Mouse (Mus musculus): ENCODE measurements around the gene Sipa1. TPM values are rescaled to one million over a fixed set of nuclear protein-coding genes. Genes with fewer than 3 reads are reported as not detected.
A peak's percentile ranks its signal among the peaks of the same experiment; 100 is the strongest.

The Sipa1 gene
- polyA plus RNA-seq (2012; rRNA removed), result 417 and 497 TPM in 2 replicates

DNA sequence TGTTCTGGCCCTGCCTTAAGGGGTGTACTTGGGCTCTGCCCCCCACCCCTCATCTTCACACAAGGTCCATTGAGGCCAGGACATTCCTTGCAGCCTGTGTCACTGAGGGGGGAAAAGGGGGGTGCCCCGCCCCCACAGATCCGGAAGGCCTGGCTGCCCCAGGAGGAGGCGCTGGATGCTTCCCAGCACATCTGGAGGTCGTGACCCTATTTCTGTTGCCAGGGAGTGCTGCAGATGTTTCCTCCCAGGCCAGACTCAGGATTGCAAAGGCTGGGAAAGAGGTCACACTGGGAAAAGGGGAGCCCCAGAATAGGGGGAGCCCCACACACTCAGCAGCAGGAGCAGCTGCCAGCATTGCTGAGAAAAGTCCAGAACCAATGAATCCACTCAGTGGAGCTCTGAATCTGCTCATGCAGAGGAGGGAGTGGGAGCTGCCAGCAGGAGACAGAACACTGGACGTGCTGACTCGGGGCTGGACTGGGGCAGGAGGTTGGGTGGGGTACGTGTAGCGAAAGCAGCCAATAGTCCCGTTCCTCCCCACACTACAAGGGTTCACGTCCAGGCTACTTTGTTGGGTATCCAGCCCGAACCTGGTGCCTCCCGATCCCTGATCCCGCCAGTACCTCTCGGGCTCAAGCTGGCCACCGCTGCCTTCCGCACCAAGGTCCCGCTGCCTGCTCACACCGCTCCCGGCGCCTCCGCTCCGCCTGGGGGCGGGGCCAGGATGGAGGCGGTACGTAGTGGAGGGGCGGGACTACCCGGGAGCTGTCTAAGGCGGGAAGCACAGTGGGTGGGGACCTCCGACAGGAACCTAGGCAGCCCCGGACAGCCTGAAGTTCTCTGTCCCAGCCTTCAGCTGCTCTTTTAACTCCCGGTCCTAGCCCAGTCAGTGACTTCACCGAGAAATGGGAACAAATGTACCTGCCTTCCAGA lies at the start of gene Sipa1:
Gene Sipa1 (minus strand): TSS at position 727 of the 933 bp plus-strand sequence.
- H3K4me1 ChIP-seq (ENCODE audit: control insufficient read depth, insufficient read depth, insufficient read length), result peaks cover 17% of the 10 kb centered on the region; the same call in 1 of the 2 replicates
- DNase-seq (ENCODE audit: low read depth in 1 of 2, low spot score in 2 of 2), result peak; percentile 72 to 96
- peaks cover 37% of the 10 kb centered on the region for H3K36me3 ChIP-seq (ENCODE audit: control insufficient read depth, insufficient read depth, low read length)
- TF ChIP-seq POLR2A (IDR thresholded peaks at IDR 0.05; ENCODE audit: low read depth, low read length) (peak; percentile 90), CTCF (IDR thresholded peaks at IDR 0.05; ENCODE audit: extremely low read depth, insufficient read depth, insufficient read length, insufficient replicate concordance) (no peak)
- H3K4me3 ChIP-seq (ENCODE audit: extremely low read depth, insufficient read depth, insufficient read length), result peak within 1 kb of the TSS; percentile 71
- H3K27me3 ChIP-seq (ENCODE audit: control insufficient read depth, insufficient read depth, low read length), result no peaks in the 10 kb centered on the region
- WGBS, result under 1% methylated on average over 32 of the region's 32 CpGs
- H3K27ac ChIP-seq (ENCODE audit: insufficient read depth, low read length), result peak within 1 kb of the TSS; percentile 93

DNA sequence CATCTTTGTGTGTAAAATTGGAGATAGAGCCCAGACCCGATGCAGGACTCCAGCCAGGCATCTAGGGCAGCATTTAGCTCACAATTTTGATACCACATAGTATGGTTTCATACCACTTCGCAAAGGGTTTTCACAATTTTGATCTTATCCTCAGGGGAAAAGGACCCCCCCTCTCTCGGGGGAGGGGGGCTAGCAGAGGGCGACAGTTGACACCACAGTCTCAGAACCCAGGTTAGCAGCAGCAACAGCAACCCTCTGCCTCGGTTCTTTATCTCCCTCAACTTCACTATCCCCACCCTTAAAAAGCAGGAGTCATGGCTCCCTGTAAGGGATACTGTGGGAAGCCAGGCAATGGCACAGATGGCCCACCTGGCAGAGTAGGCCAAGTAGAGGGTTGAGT lies 49.7 kb upstream of the Sipa1 start:
- Histone ChIP-seq H3K4me3 (ENCODE audit: extremely low read depth, insufficient read depth, insufficient read length) (no peak overlapping the region), H3K4me1 (ENCODE audit: control insufficient read depth, insufficient read depth, insufficient read length) (peaks cover 17% of the 10 kb centered on the region; the same call in 1 of the 2 replicates), H3K27me3 (ENCODE audit: control insufficient read depth, insufficient read depth, low read length) (no peaks in the 10 kb centered on the region), H3K36me3 (ENCODE audit: control insufficient read depth, insufficient read depth, low read length) (peaks cover 33% of the 10 kb centered on the region), H3K27ac (ENCODE audit: insufficient read depth, low read length) (peak overlapping the region; percentile 30; the same call in 1 of the 2 replicates)
- TF ChIP-seq CTCF (IDR thresholded peaks at IDR 0.05; ENCODE audit: extremely low read depth, insufficient read depth, insufficient read length, insufficient replicate concordance) (no peak), POLR2A (IDR thresholded peaks at IDR 0.05; ENCODE audit: low read depth, low read length) (no peak)
- DNase-seq (ENCODE audit: low read depth in 1 of 2, low spot score in 2 of 2), result no peak
- WGBS, result 69% methylated on average over 5 of the region's 5 CpGs

DNA sequence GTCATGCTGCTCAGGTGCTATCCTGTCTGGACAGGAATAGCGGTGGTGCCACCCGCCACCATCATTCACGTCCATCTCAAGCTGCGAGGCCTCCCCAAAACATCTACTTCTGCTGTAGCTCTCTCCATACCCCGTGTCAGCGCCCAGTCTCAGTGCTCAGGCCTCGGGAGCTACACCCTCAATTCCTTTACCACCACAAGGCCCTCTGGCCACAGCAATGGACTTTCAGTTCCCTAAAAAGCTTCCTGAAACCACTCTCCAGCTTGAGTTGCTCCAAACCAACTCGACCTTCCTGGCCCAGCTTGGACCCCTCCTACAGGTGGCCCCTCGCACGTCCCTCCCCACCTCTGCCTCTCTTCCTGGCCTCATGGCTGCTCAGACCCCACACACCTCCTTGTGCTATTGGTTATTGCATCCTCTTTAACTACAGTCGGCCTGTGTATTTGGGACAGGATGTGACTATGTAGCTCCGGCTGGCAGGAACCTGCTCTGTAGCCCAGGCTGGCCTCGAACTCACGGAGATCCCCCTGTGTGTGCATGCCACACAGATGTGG lies 48.5 kb upstream of the Sipa1 start:
- WGBS, result 54% methylated on average over 14 of the region's 14 CpGs
- Histone ChIP-seq H3K4me1 (ENCODE audit: control insufficient read depth, insufficient read depth, insufficient read length) (peaks cover 17% of the 10 kb centered on the region; the same call in 1 of the 2 replicates), H3K27me3 (ENCODE audit: control insufficient read depth, insufficient read depth, low read length) (no peaks in the 10 kb centered on the region), H3K4me3 (ENCODE audit: extremely low read depth, insufficient read depth, insufficient read length) (no peak overlapping the region), H3K36me3 (ENCODE audit: control insufficient read depth, insufficient read depth, low read length) (peaks cover 33% of the 10 kb centered on the region), H3K27ac (ENCODE audit: insufficient read depth, low read length) (peak overlapping the region; percentile 51)
- no peak for TF ChIP-seq CTCF (IDR thresholded peaks at IDR 0.05; ENCODE audit: extremely low read depth, insufficient read depth, insufficient read length, insufficient replicate concordance)
- TF ChIP-seq POLR2A (IDR thresholded peaks at IDR 0.05; ENCODE audit: low read depth, low read length), result no peak
- DNase-seq (ENCODE audit: low read depth in 1 of 2, low spot score in 2 of 2), result no peak

DNA sequence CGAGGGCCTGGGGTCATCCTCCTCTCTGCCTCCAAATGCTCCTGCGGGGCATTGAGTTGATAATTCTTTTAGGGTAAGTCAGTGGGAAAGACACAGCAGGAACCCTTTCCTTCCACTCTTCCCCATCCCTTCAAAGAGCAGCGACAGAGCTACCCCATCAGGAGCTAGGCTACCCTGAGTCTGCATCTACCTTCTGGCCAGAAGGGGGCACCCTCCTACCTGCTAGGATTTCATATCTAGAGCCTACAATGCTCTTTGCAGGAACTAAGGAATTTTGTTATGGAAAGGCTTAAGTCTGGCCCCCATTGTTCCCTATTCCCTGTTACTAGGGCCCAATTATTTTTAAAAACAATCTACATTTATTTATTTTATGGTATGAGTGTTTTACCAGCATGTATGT lies 47.7 kb upstream of the Sipa1 start:
- no peak for TF ChIP-seq POLR2A (IDR thresholded peaks at IDR 0.05; ENCODE audit: low read depth, low read length)
- TF ChIP-seq CTCF (IDR thresholded peaks at IDR 0.05; ENCODE audit: extremely low read depth, insufficient read depth, insufficient read length, insufficient replicate concordance), result peak; percentile 73; the same call in 1 of the 2 replicates
- peaks cover 36% of the 10 kb centered on the region for H3K36me3 ChIP-seq (ENCODE audit: control insufficient read depth, insufficient read depth, low read length)
- WGBS, result 63% methylated on average over 3 of the region's 3 CpGs
- H3K27me3 ChIP-seq (ENCODE audit: control insufficient read depth, insufficient read depth, low read length), result no peaks in the 10 kb centered on the region
- H3K4me1 ChIP-seq (ENCODE audit: control insufficient read depth, insufficient read depth, insufficient read length), result peaks cover 17% of the 10 kb centered on the region; the same call in 1 of the 2 replicates
- peak in 1 of 2 experiments; percentile 58 for DNase-seq (ENCODE audit: low read depth in 1 of 2, low spot score in 2 of 2)
- no peak overlapping the region; the same call in 1 of the 2 replicates for H3K27ac ChIP-seq (ENCODE audit: insufficient read depth, low read length)
- H3K4me3 ChIP-seq (ENCODE audit: extremely low read depth, insufficient read depth, insufficient read length), result no peak overlapping the region

DNA sequence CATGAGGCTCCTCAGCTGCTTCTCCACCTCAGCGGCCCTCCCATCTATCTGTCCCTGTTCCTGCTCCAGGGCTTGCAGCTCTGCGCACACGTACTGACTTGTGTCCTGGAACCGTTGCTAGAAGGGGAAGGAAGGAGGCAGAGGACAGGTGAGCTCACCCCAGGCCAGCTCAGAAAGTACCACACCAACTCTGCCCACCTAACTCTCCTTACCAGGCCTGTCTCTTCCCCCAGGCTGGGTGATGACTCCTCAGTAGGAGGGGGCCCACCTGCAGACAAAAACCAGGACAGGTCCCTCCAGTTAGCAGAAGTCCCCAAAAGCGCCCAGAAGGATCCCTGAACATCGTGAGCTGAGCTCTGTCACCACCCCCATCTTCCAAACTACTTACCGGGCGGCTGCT lies 47.1 kb upstream of the Sipa1 start:
- H3K36me3 ChIP-seq (ENCODE audit: control insufficient read depth, insufficient read depth, low read length), result peaks cover 33% of the 10 kb centered on the region
- 97% methylated on average over 8 of the region's 8 CpGs for WGBS

DNA sequence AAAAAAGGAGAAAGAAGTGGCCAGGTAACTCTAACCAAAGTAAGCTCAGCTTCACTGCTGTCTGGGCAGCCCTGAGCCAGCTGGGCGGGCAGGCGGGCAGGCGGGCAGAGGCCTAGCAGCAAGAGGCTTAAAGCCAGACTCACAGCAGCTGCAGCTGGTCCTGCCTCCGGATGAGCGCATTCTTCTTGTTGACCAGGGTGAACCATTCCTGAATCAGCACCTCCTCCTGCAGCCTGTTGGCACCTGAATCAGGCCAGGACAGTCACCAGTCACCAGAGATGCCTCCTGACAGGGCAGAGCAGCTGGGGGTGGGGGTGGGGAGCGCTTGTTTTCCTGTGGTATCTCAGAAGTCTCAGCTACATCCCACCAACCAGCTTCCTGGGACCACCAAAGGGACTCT lies 46.6 kb upstream of the Sipa1 start:
- H3K4me3 ChIP-seq (ENCODE audit: extremely low read depth, insufficient read depth, insufficient read length), result no peak overlapping the region
- no peaks in the 10 kb centered on the region for H3K27me3 ChIP-seq (ENCODE audit: control insufficient read depth, insufficient read depth, low read length)
- H3K36me3 ChIP-seq (ENCODE audit: control insufficient read depth, insufficient read depth, low read length), result peaks cover 33% of the 10 kb centered on the region
- 96% methylated on average over 6 of the region's 6 CpGs for WGBS
- no peak overlapping the region for H3K27ac ChIP-seq (ENCODE audit: insufficient read depth, low read length)
- no peak for TF ChIP-seq POLR2A (IDR thresholded peaks at IDR 0.05; ENCODE audit: low read depth, low read length)
- TF ChIP-seq CTCF (IDR thresholded peaks at IDR 0.05; ENCODE audit: extremely low read depth, insufficient read depth, insufficient read length, insufficient replicate concordance), result no peak
- no peak for DNase-seq (ENCODE audit: low read depth in 1 of 2, low spot score in 2 of 2)
- peaks cover 17% of the 10 kb centered on the region; the same call in 1 of the 2 replicates for H3K4me1 ChIP-seq (ENCODE audit: control insufficient read depth, insufficient read depth, insufficient read length)

More for the DNA sequence above, 47.1 kb upstream of the Sipa1 start:
- Histone ChIP-seq H3K27me3 (ENCODE audit: control insufficient read depth, insufficient read depth, low read length) (no peaks in the 10 kb centered on the region), H3K4me3 (ENCODE audit: extremely low read depth, insufficient read depth, insufficient read length) (no peak overlapping the region), H3K4me1 (ENCODE audit: control insufficient read depth, insufficient read depth, insufficient read length) (peaks cover 17% of the 10 kb centered on the region; the same call in 1 of the 2 replicates), H3K27ac (ENCODE audit: insufficient read depth, low read length) (no peak overlapping the region)
- no peak for DNase-seq (ENCODE audit: low read depth in 1 of 2, low spot score in 2 of 2)
- TF ChIP-seq POLR2A (IDR thresholded peaks at IDR 0.05; ENCODE audit: low read depth, low read length) (no peak), CTCF (IDR thresholded peaks at IDR 0.05; ENCODE audit: extremely low read depth, insufficient read depth, insufficient read length, insufficient replicate concordance) (no peak)
